ENCODE assay signal across 8 mouse cellular contexts in genomic region chr16:91270212-91270971, GRCm38 (mm10). TPM values are rescaled to one million over a fixed set of nuclear protein-coding genes. Genes with fewer than 3 reads are reported as not detected.
DNase-seq lines count a peak whose midpoint lies in the region; ATAC-seq and TF ChIP-seq lines count a peak whose summit lies in the region.

No protein-coding gene starts in this region.

- WGBS in kidney, postnatal 0 days, result under 1% methylated on average over 52 of the region's 63 CpGs
- under 1% methylated on average over 63 of the region's 63 CpGs for whole genome bisulfite sequencing in forebrain, embryonic 16.5 days
- WGBS in neural tube, embryonic 14.5 days, result under 1% methylated on average over 63 of the region's 63 CpGs

- H3K36me3 ChIP-seq in kidney, postnatal 0 days (ENCODE audit: insufficient read depth, low read length), result no peaks in the 10 kb centered on the region
- no peaks in the 10 kb centered on the region for H3K36me3 ChIP-seq in forebrain, embryonic 16.5 days (ENCODE audit: control insufficient read depth, insufficient read depth)
- no peaks in the 10 kb centered on the region for H3K36me3 ChIP-seq in neural tube, embryonic 14.5 days (ENCODE audit: control insufficient read depth, insufficient read depth, low read length)

- ATAC-seq in kidney, postnatal 0 days (replicated peaks; ENCODE audit: low FRiP score, low read depth), result no peak
- ATAC-seq in forebrain, embryonic 16.5 days, result peak; percentile 43
- ATAC-seq in neural tube, embryonic 14.5 days (ENCODE audit: low read depth), result peak; percentile 29; the same call in 1 of the 2 replicates
- no peak for ATAC-seq in erythroblast, adult 5-6 weeks (replicated peaks; ENCODE audit: low FRiP score, poor library complexity, severe bottlenecking)

- no peak overlapping the region for H3K27ac ChIP-seq in kidney, postnatal 0 days
- H3K27ac ChIP-seq in forebrain, embryonic 16.5 days (ENCODE audit: low read length), result no peak overlapping the region
- no peak overlapping the region for H3K27ac ChIP-seq in neural tube, embryonic 14.5 days (ENCODE audit: low read depth, low read length)

- intact Hi-C loops in left cerebral cortex, postnatal 25 days (cut with DNase I), result loop anchor here (2.0 kb wide), 2 partner anchors 38 to 46 kb away; partner anchors contain the start of gene Olig2

- H3K9ac ChIP-seq in kidney, postnatal 0 days (ENCODE audit: low read depth, low read length), result no peak overlapping the region
- peak overlapping the region; percentile 19; the same call in 1 of the 2 replicates for H3K9ac ChIP-seq in forebrain, embryonic 16.5 days (replicated peaks; ENCODE audit: low read depth, low read length)
- no peak overlapping the region for H3K9ac ChIP-seq in neural tube, embryonic 14.5 days (replicated peaks; ENCODE audit: low read depth, low read length)

- peaks cover 12% of the 10 kb centered on the region; the same call in 1 of the 2 replicates for H3K4me1 ChIP-seq in kidney, postnatal 0 days (replicated peaks; ENCODE audit: insufficient read depth, low read length)
- H3K4me1 ChIP-seq in forebrain, embryonic 16.5 days (replicated peaks; ENCODE audit: control insufficient read depth, insufficient read depth, low read length), result peaks cover 22% of the 10 kb centered on the region
- H3K4me1 ChIP-seq in neural tube, embryonic 14.5 days (ENCODE audit: control insufficient read depth, insufficient read depth, low read length), result peaks cover 11% of the 10 kb centered on the region

- peaks cover 86% of the 10 kb centered on the region for H3K27me3 ChIP-seq in kidney, postnatal 0 days (ENCODE audit: insufficient read depth, low read length)
- peaks cover 94% of the 10 kb centered on the region for H3K27me3 ChIP-seq in forebrain, embryonic 16.5 days (replicated peaks; ENCODE audit: control insufficient read depth, insufficient read depth, low read length)
- peaks cover 87% of the 10 kb centered on the region for H3K27me3 ChIP-seq in neural tube, embryonic 14.5 days (ENCODE audit: control insufficient read depth, insufficient read depth, low read length)

- H3K4me3 ChIP-seq in kidney, postnatal 0 days (replicated peaks; ENCODE audit: low read depth, low read length), result peak overlapping the region; percentile 27
- peak overlapping the region; percentile 48 for H3K4me3 ChIP-seq in forebrain, embryonic 16.5 days (replicated peaks; ENCODE audit: low read length)
- H3K4me3 ChIP-seq in neural tube, embryonic 14.5 days (ENCODE audit: low read depth, low read length), result peak overlapping the region; percentile 39

- peak overlapping the region; percentile 59 for H3K4me2 ChIP-seq in kidney, postnatal 0 days (ENCODE audit: low read length)
- peak overlapping the region; percentile 92 for H3K4me2 ChIP-seq in forebrain, embryonic 16.5 days (ENCODE audit: low read length)
- H3K4me2 ChIP-seq in neural tube, embryonic 14.5 days (ENCODE audit: low read depth, low read length), result peak overlapping the region; percentile 65

- no peak for DNase-seq in kidney, postnatal 0 days (ENCODE audit: low spot score)
- DNase-seq in kidney, adult 9 months, result no peak
- DNase-seq in brain, adult 2 months (ENCODE audit: low read depth, low spot score), result peak; percentile 42
- DNase-seq in left cerebral cortex, postnatal 25 days (ENCODE audit: low spot score in 2 of 2), result peak; percentile 24 to 49
- DNase-seq in T-cell, adult 2 months (ENCODE audit: low spot score), result no peak

- H3K9me3 ChIP-seq in kidney, postnatal 0 days (replicated peaks; ENCODE audit: low read length), result no peaks in the 10 kb centered on the region
- no peaks in the 10 kb centered on the region for H3K9me3 ChIP-seq in forebrain, embryonic 16.5 days (ENCODE audit: control insufficient read depth, low read length)
- H3K9me3 ChIP-seq in neural tube, embryonic 14.5 days (ENCODE audit: control insufficient read depth, low read length), result no peaks in the 10 kb centered on the region

- no peak for TF ChIP-seq CTCF in kidney, postnatal 0 days (IDR thresholded peaks at IDR 0.05; ENCODE audit: low read depth)

RNA-seq across cellular contexts. Expression of gene Olig1, which starts 0.8 kb away (rescaled TPM):
- polyA plus RNA-seq in kidney, postnatal 0 days (2015; fragmentation: Nextera tagmentation; extraction: Ambion mirVana), result 0.14 and 0.15 TPM in 2 replicates
- 32.3 and 39.7 TPM in 2 replicates for polyA plus RNA-seq in forebrain, embryonic 16.5 days (2015; fragmentation: Nextera tagmentation; extraction: Ambion mirVana)
- 100 to 1,000 TPM; 108 to 112 TPM for total RNA-seq in left cerebral cortex, postnatal 25 days (2021)
- 49.3 and 62.2 TPM in 2 replicates for polyA plus RNA-seq in neural tube, embryonic 14.5 days (2014; fragmentation: Nextera tagmentation; extraction: Ambion mirVana)
- not detected in 2 replicates for total RNA-seq in erythroblast, adult 5-6 weeks (2015; ENCODE audit: low replicate concordance)
- total RNA-seq in erythroblast, adult 5-6 weeks (2017; ENCODE audit: low replicate concordance), result not detected in 2 replicates

RNA-seq across cellular contexts. Expression of gene Olig2, which starts 45.1 kb away (rescaled TPM):
- not detected in 2 replicates for polyA plus RNA-seq in kidney, postnatal 0 days (2015; fragmentation: Nextera tagmentation; extraction: Ambion mirVana)
- polyA plus RNA-seq in forebrain, embryonic 16.5 days (2015; fragmentation: Nextera tagmentation; extraction: Ambion mirVana), result 4.7 and 5.7 TPM in 2 replicates
- 10 to 100 TPM; 26.4 to 27.0 TPM for total RNA-seq in left cerebral cortex, postnatal 25 days (2021)
- polyA plus RNA-seq in neural tube, embryonic 14.5 days (2014; fragmentation: Nextera tagmentation; extraction: Ambion mirVana), result 6.5 and 8.3 TPM in 2 replicates
- not detected in 2 replicates for total RNA-seq in erythroblast, adult 5-6 weeks (2015; ENCODE audit: low replicate concordance)
- total RNA-seq in erythroblast, adult 5-6 weeks (2017; ENCODE audit: low replicate concordance), result not detected in 2 replicates

Comparison
In these comparisons a context has a peak if more than half of its experiments do, and no peak if none do; other contexts are left out.
1. ATAC-seq: peak in forebrain, embryonic 16.5 days (single experiment) and neural tube, embryonic 14.5 days (single experiment); none in kidney, postnatal 0 days (single experiment) and erythroblast, adult 5-6 weeks (single experiment).
2. DNase-seq: peak in brain, adult 2 months (single experiment) and left cerebral cortex, postnatal 25 days (2 of 2); none in kidney, postnatal 0 days (single experiment), kidney, adult 9 months (single experiment) and T-cell, adult 2 months (single experiment).
3. RNA of gene Olig1, which starts 0.8 kb away (polyA plus RNA-seq): 49.3 to 62.2 TPM in neural tube, embryonic 14.5 days and 32.3 to 39.7 TPM in forebrain, embryonic 16.5 days; 0.14 to 0.15 TPM in kidney, postnatal 0 days; every median in the first group is over 10 times any median in the second.
4. Peak in every context shown above with its lines, with median percentiles within 50 percentile points of each other: H3K4me2 ChIP-seq and H3K4me3 ChIP-seq.